Mouse (Mus musculus) sigmoid colon, adult 10 weeks (tissue): Measurements from ENCODE around the gene Gemin8. TPM values are rescaled to one million over a fixed set of nuclear protein-coding genes. Genes with fewer than 3 reads are reported as not detected.

ENCODE experiments used
- polyA plus RNA-seq: library from polyadenylated mRNA; stranded (reverse); fragments of 350-450 nt; fragmentation: Illumina TruSeq; extraction: RNeasy Lipid Tissue Mini Kit (QIAGEN cat#74804); gene quantifications from one replicate; pipeline ENCODE4 v1.2.3, GENCODE M21; 2014; ENCODE audit warnings: low read depth, low replicate concordance

Gene Gemin8
- 4.3 TPM for polyA plus RNA-seq

DNA sequence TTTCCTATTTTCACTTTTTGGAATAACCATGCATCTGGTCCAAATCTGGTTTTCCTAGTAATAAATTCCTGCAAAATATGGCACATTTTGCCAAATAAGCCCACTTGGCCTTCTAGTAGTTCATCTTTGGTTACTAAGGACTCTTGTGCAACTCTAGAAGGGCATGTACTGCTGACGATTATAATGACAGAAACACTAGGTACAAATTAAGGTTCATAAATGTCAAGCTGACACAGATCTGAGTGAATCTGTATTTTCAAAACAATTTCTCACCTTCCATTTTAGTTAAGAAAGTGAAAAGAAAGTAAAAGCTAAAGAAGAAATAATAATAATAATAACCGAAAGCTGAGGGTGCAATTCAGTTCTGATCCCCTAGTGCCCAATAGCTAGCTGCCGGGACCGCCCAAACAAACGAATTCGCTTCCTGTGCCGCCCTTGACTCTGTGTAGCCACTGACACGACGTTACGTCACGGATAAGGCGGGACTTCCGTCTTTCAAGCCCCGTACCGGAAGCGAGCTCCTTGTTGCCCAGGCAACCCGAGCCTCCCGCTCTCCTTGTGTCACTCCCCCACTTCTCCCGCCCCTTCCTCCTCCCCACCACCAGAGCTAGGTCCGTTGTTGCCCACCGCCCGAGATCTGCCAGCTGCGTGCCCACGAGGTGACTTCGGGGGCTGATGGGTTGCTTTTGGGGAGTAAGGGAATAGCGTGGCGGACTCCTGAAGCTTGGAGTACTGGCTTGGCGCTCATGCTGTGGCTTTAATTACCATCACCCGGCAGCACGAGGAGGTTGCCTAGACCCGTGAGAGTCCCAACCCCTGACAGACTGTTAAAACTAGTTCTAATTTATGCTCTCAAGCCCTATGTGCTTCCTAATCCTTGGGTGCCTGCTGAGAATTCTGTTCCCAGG lies at the start of gene Gemin8:
Gene Gemin8 (plus strand): TSS at position 563 of the 908 bp plus-strand sequence.

DNA sequence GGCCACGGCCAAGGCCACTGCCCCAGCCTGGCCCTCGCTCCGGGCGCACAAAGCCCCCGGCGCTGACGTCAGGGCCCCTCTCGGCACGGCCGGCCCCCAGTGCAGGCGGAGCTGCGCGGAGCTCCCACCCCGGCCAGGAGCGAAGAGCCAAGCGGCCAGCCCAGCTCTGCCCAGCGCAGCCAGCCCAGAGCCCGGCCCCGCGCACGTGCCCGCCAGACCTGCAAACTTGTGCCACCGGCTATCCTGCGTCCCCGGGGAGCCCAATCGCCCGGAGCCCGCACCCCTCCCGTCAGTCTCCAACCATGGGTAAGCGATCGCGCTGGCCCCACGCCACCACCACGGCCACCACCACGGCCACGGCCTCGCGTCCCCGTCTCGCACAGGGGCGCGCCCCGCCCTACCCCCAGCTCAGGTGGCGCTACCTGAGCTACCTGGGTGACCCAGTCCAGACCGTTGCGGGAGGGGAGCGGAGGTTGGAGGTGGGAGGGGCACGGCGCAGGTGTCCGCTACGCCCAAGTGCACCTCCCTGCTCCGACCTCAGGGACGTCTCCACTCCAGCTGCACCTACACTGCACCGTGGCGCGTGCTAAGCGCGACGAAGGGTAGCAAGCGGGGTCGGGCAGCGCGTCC lies 68.7 kb downstream of the Gemin8 start, which contains the start of gene Gpm6b:
Gene Gpm6b (plus strand): TSS at position 81 of the 630 bp plus-strand sequence.

Other genes starting within 250 kb of the Gemin8 start
- 28.8 TPM for gene Gpm6b, start 68.5 kb downstream of the Gemin8 start, polyA plus RNA-seq